Mouse (Mus musculus): ENCODE measurements around the gene Aida.

DNA sequence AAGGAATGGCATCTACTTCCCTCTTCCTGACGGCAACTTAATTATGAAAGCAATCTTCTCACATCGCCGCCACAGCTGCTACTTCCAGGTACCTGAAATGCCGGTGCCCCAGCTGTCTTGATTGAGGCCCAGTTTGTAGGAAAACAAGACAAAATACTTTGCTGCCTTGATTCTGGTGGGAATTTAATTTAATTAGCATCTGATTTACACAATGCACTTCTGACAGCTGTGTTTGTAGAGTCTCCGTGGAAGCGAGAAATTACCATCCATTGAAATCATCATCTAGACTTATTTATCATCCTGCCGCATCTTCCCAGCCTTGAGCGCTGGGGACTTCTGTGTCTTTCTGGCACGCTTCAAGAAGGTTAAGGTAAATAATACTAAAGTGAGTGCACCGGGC is 43.8 kb upstream of the Aida start:
- TF ChIP-seq CTCF (IDR thresholded peaks at IDR 0.05; ENCODE audit: control insufficient read depth, insufficient read depth, insufficient read length) = no peak
- no peak for TF ChIP-seq MAX (IDR thresholded peaks at IDR 0.05)
- TF ChIP-seq USF1 (IDR thresholded peaks at IDR 0.05; ENCODE audit: low read depth) = no peak
- TF ChIP-seq FOSL1 (IDR thresholded peaks at IDR 0.05; ENCODE audit: insufficient read depth, low read length, poor library complexity, severe bottlenecking) = no peak
- no peak for TF ChIP-seq CEBPB (IDR thresholded peaks at IDR 0.05; ENCODE audit: low read depth)
